31 mouse cellular contexts compared by ENCODE assay signal in the genomic region with DNA sequence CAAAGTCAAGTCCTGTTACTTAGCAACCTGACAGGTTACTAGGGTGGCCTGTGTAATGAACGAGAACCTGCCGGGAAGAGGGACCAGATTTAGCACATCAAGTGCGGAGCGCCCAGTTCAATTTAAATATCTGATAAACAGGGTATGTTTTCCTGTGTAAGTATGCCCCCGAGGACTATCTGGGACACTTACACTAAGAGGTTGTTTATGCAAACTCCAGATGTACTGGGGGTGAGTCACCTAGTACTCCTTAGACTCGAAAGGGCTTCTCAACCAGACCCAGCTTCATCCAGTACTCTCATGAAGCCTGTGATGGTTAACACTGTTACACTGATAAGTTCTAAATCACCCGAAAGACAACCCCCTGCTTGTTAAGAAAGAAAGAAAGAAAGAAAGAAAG. TPM values are rescaled to one million over a fixed set of nuclear protein-coding genes. Genes with fewer than 3 reads are reported as not detected.
A peak's percentile ranks its signal among the peaks of the same experiment; 100 is the strongest.
DNase-seq lines count a peak whose midpoint lies in the region; ATAC-seq lines count a peak whose summit lies in the region.
"Had no signal": no experiment of that assay in that cellular context is flagged by ENCODE, and none has a peak within 500 bp of the region (broad histone marks: within the 10 kb centered on the region; RNA-seq: fewer than 3 reads in every experiment).

No protein-coding gene starts in this region.

- no peak for DNase-seq in heart, adult 18-20 months
- peak; percentile 37 for DNase-seq in midbrain, embryonic 11.5 days (ENCODE audit: low spot score, missing footprints)
- peak; percentile 63 for DNase-seq in MN1 (ENCODE audit: low spot score)
- no peak for DNase-seq in cerebellum, adult 9-11 months
- no peak for DNase-seq in c-Kit-positive CD71-positive TER-119-positive erythroid progenitor cells, embryonic 14.5 days (ENCODE audit: low spot score)
- DNase-seq: adrenal gland, postnatal 10 days; adrenal gland, postnatal 36 days; cerebellum, adult 11-12 months; cerebellum, adult 8-10 months; cerebellum, postnatal 14 days; forebrain, postnatal 0 days; gastrocnemius, adult 2 months; gastrocnemius, postnatal 14 days; heart, adult 11 months; heart, postnatal 10 days; heart, postnatal 36 days; kidney, adult 11 months had no signal

- peaks cover 25% of the 10 kb centered on the region for H3K4me1 ChIP-seq in heart, embryonic 13.5 days
- no peaks in the 10 kb centered on the region for H3K4me1 ChIP-seq in midbrain, embryonic 11.5 days (ENCODE audit: control insufficient read depth, insufficient read depth, low read length)
- H3K4me1 ChIP-seq in midbrain, embryonic 15.5 days, result no peaks in the 10 kb centered on the region
- H3K4me1 ChIP-seq: embryonic facial prominence, embryonic 12.5 days; embryonic facial prominence, embryonic 15.5 days had no signal

- H3K27ac ChIP-seq in heart, embryonic 13.5 days (replicated peaks), result no peak overlapping the region
- H3K27ac ChIP-seq in midbrain, embryonic 11.5 days (ENCODE audit: low read depth, low read length), result no peak overlapping the region
- no peak overlapping the region for H3K27ac ChIP-seq in midbrain, embryonic 15.5 days
- H3K27ac ChIP-seq: embryonic facial prominence, embryonic 12.5 days; embryonic facial prominence, embryonic 15.5 days; gastrocnemius, adult 2 months; heart, embryonic 15.5 days; hindbrain, embryonic 10.5 days; hindbrain, embryonic 13.5 days; intestine, embryonic 15.5 days had no signal

- no peak overlapping the region for H3K9ac ChIP-seq in heart, embryonic 13.5 days
- no peak overlapping the region for H3K9ac ChIP-seq in midbrain, embryonic 11.5 days (ENCODE audit: low read length)
- no peak overlapping the region for H3K9ac ChIP-seq in midbrain, embryonic 15.5 days
- H3K9ac ChIP-seq: embryonic facial prominence, embryonic 12.5 days; embryonic facial prominence, embryonic 15.5 days; forebrain, postnatal 0 days; heart, embryonic 15.5 days; hindbrain, embryonic 13.5 days; intestine, embryonic 15.5 days had no signal

- no peaks in the 10 kb centered on the region for H3K36me3 ChIP-seq in heart, embryonic 13.5 days
- H3K36me3 ChIP-seq in midbrain, embryonic 11.5 days (ENCODE audit: control insufficient read depth, insufficient read depth, low read length), result no peaks in the 10 kb centered on the region
- H3K36me3 ChIP-seq in midbrain, embryonic 15.5 days (replicated peaks), result no peaks in the 10 kb centered on the region
- H3K36me3 ChIP-seq: embryonic facial prominence, embryonic 12.5 days; embryonic facial prominence, embryonic 15.5 days; G1E; heart, embryonic 15.5 days; hindbrain, embryonic 10.5 days; intestine, embryonic 15.5 days had no signal

- ATAC-seq in heart, embryonic 13.5 days (ENCODE audit: extremely low read depth, insufficient number of reproducible peaks, low FRiP score, low TSS enrichment), result no peak
- no peak for ATAC-seq in midbrain, embryonic 11.5 days (ENCODE audit: low FRiP score)
- no peak for ATAC-seq in midbrain, embryonic 15.5 days (replicated peaks)
- ATAC-seq: CD4-positive, CD25-positive, alpha-beta regulatory T cell, adult 4 months; forebrain, embryonic 14.5 days; forebrain, postnatal 0 days; hindbrain, embryonic 16.5 days; intestine, embryonic 15.5 days had no signal

- peak overlapping the region; percentile 11; the same call in 1 of the 2 replicates for H3K4me2 ChIP-seq in heart, embryonic 13.5 days
- no peak overlapping the region for H3K4me2 ChIP-seq in midbrain, embryonic 11.5 days
- no peak overlapping the region for H3K4me2 ChIP-seq in midbrain, embryonic 15.5 days
- H3K4me2 ChIP-seq: embryonic facial prominence, embryonic 12.5 days; embryonic facial prominence, embryonic 15.5 days; heart, embryonic 15.5 days; hindbrain, embryonic 13.5 days; intestine, embryonic 15.5 days had no signal

- no peaks in the 10 kb centered on the region for H3K9me3 ChIP-seq in heart, embryonic 13.5 days
- no peaks in the 10 kb centered on the region for H3K9me3 ChIP-seq in midbrain, embryonic 11.5 days (ENCODE audit: control insufficient read depth, low read length)
- no peaks in the 10 kb centered on the region for H3K9me3 ChIP-seq in midbrain, embryonic 15.5 days
- H3K9me3 ChIP-seq: embryonic facial prominence, embryonic 12.5 days; embryonic facial prominence, embryonic 15.5 days; heart, embryonic 15.5 days; hindbrain, embryonic 10.5 days; hindbrain, embryonic 13.5 days; intestine, embryonic 15.5 days had no signal

- 37% methylated on average over 7 of the region's 7 CpGs for WGBS in heart, embryonic 13.5 days
- WGBS in midbrain, embryonic 11.5 days, result 80% methylated on average over 7 of the region's 7 CpGs
- WGBS in midbrain, embryonic 15.5 days, result 60% methylated on average over 7 of the region's 7 CpGs

- no peaks in the 10 kb centered on the region; the same call in 1 of the 2 replicates for H3K27me3 ChIP-seq in heart, embryonic 13.5 days (replicated peaks)
- no peaks in the 10 kb centered on the region for H3K27me3 ChIP-seq in midbrain, embryonic 11.5 days (ENCODE audit: control insufficient read depth, insufficient read depth, low read length)
- H3K27me3 ChIP-seq in midbrain, embryonic 15.5 days (replicated peaks), result no peaks in the 10 kb centered on the region
- H3K27me3 ChIP-seq: embryonic facial prominence, embryonic 12.5 days; embryonic facial prominence, embryonic 15.5 days; heart, embryonic 15.5 days; hindbrain, embryonic 13.5 days; intestine, embryonic 15.5 days had no signal

- no peak overlapping the region for H3K4me3 ChIP-seq in heart, embryonic 13.5 days
- H3K4me3 ChIP-seq in midbrain, embryonic 11.5 days (ENCODE audit: low read depth, low read length), result no peak overlapping the region
- H3K4me3 ChIP-seq in midbrain, embryonic 15.5 days, result no peak overlapping the region
- H3K4me3 ChIP-seq: embryonic facial prominence, embryonic 12.5 days; embryonic facial prominence, embryonic 15.5 days; gastrocnemius, adult 2 months; heart, embryonic 15.5 days; hindbrain, embryonic 10.5 days; hindbrain, embryonic 13.5 days; intestine, embryonic 15.5 days had no signal

RNA-seq across cellular contexts. Expression of a gene that starts 22.8 kb away (rescaled TPM):
- 1.8 and 2.0 TPM in 2 replicates for polyA plus RNA-seq in heart, embryonic 13.5 days (2015; fragmentation: Nextera tagmentation; extraction: Ambion mirVana)
- total RNA-seq in heart, adult 18-20 months (2021), result under 1 TPM; 0.49 to 0.72 TPM
- polyA plus RNA-seq in midbrain, embryonic 11.5 days (2014; fragmentation: Nextera tagmentation; extraction: Ambion mirVana), result 3.8 and 4.5 TPM in 2 replicates
- 15.3 and 15.8 TPM in 2 replicates for polyA plus RNA-seq in midbrain, embryonic 15.5 days (2015; fragmentation: Nextera tagmentation; extraction: Ambion mirVana)
- total RNA-seq: common myeloid progenitor, adult 5-6 weeks had no signal
- polyA plus RNA-seq: C2C12; CD4-positive, CD25-positive, alpha-beta regulatory T cell, adult 4 months; G1E had no signal

Comparison
In these comparisons a context has a peak if more than half of its experiments do, and no peak if none do; other contexts are left out.
1. DNase-seq: peak in midbrain, embryonic 11.5 days (single experiment) and MN1 (single experiment); none in heart, adult 18-20 months (0 of 2), cerebellum, adult 9-11 months (single experiment) and c-Kit-positive CD71-positive TER-119-positive erythroid progenitor cells, embryonic 14.5 days (single experiment).